Mouse (Mus musculus): ENCODE data around the gene Kcnip1. TPM values are rescaled to one million over a fixed set of nuclear protein-coding genes. Genes with fewer than 3 reads are reported as not detected.
A peak's percentile ranks its signal among the peaks of the same experiment; 100 is the strongest.

Kcnip1 gene
- total RNA-seq, 4 experiments from 2014 or later: 2.9 to 8.4 (median 5.9) TPM

DNA sequence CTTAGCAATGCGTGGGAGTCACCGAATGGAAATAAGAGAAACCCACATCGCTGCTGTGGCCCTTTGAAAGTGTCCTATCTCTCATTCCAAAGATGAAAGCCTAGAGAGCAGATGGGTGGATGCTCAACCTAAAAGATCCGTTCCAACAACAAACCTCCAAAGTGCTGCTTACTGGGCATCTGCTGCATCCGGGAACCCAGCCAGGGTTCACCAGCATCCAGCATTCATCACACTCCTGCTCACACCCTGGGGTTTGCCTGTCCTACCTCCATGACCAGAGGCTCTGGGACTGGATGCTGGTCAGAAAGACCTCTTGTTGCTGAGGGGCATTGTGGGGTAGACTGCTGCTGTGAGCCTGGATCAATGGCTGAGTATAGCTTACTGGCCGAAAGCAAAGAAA lies 241.4 kb downstream of the Kcnip1 start:
- DNase-seq: no peak

DNA sequence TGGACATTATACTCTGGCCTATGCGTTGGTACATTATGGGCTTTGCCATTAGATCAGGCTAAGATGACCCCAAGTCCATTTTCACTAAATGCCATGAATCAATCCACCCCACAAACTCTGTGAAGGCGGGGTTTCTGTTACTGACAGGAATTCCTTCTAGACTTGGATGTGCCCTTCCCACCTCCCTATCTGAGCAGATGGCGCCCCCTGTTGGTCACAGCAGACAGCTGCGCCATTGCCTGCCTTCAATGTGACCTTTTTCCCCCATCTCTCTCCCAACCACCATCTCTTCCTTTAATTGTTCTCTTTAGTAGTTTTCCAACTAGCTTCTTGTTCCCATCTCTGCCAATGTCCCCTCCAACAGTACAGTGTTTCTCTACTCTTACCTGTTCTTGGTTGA lies 243.0 kb downstream of the Kcnip1 start:
- DNase-seq: no peak

DNA sequence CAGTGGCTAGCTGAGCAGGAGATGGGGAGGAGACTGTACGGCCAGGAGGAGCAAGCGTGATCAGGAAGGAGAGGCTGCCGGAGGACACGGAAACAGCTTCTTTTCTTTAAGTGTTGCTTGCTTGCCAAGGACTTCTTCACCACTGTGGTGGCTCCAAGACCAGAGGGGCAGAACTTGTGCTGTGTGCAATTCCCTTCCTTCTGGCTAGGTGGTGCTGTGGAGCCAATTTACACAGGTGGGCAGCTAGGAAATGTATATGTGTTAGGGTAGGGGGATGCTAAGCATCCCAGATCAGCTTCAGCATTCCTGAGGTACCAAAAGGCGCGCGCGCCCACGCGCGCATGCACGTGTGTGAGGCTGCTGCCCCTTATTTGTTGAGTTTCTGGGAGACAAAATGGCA lies 243.5 kb downstream of the Kcnip1 start:
- DNase-seq: no peak

DNA sequence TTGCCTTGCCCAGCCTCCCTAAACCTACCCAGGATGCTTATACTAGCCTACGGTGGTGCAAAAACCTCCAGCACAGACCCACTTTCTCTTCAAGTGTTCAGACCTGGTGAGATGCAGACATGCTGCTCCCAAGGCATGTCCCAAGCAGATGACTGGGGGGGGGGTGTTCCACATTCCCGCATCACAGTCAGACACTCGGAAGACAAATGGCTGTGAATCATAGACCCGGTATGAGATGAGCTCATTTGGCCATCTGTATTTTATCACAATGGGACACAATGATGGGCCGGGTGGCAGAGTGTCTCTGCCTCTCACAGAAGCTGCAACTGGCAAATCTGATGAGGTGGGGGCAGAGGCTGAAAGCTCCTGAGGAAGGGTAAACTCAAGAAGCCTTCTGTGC lies 244.2 kb downstream of the Kcnip1 start:
- DNase-seq: no peak

DNA sequence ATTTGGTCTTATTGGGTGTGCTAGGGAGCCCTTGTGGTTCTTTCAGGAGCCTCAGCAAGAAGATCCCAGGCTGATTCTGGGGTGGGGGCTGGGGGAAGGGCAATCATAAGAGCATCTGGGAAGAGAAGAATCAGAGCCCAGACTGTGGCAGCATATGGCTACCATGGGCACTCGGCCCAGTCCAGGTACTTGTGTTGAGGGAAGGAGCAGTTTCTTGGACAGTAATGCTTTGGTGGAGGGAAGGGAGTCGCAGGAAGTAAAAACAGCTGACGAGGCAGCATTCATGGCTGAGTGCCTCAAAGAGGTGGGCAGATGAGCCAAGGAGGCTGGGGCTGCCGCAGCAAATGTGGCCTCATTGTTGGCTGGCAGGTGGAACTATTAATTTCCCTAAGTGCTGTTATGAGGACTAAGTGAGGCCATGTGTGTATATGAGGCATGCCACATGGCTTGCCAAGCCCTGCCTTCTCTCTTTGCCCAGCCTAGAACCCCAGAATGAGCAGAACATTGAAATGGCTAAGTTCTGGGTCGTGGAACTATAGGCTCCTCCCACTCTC lies 245.5 kb downstream of the Kcnip1 start:
- DNase-seq: no peak

DNA sequence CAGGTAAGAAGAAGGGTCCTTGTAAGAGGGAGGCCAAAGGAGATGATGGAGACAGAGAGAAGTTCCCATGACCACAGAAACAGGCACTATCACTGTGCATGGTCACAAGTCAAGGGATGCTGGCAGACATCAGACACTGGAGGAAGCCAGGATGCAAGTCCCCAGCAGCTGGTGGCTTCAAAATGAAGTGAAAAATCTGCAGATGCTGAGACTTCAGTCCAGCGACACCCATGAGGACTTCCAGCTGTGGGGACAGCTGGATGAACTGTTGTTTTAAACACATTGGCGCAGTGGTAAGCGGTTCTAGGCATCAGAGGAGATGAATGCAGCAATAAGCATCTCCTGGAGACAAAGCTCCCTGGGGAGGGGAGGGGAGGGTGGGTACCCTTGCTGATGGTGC lies 246.6 kb downstream of the Kcnip1 start:
- no peak for DNase-seq

DNA sequence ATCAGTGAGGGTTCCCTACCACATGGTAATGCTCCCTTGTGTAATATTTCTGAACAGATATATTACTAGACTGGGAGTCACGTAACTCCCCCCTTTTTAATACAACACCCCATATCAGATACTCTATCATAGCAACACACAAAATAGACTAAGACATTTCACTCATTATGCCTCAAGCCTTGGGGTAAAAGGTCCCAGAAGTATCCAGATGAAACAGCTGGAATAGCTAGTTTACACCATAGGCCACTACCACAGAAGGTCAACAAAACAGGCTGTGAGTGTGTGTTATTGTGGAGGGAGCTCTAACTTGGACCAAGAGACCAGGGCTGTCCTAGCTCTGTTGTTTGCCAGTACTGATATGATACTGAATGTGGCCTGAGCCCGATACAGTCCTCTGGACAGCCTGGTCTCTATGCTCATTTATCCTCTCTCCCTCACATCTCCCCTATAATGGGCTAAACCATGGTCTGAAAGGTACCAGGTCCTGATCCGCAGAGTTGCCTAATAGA lies 247.1 kb downstream of the Kcnip1 start:
- no peak for DNase-seq

DNA sequence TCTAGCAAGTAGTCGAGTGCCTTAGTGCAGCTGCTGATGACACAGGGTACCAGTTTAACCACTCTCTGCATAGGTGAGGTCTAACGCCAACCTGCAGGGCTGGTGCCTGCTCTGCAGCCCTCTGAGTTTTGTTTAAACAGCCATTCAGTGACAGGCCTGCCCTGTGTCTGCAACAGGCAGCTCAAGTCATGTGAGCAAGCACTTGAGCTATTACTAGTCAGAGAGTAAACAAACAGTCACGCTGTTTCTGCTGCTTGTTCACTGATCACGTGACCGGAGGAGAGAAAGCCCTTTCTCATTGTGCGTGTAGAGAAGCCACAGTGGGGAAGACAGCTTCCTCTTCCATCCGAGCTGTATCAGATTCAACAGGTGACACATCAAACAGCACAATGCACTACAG lies 248.5 kb downstream of the Kcnip1 start:
- DNase-seq: no peak

DNA sequence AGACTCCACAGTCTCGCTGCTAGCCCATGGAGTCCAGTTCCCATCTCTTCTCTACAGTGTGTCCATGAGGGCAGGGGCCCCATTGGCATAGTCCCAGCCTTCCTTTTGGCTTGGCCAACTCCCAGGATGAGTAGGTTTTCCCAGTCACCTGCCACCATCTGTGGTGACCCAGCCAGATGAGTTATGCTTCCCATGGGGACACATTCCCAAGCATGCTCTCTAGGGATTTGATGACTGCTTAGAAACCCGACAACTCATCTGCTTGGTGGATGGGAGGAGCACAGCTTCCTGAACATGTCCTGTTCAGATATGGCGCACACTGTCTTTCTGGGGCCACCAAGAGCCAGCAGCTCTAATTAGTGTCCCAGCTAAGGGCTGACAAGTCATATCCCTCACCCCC lies 252.8 kb downstream of the Kcnip1 start:
- DNase-seq: no peak

DNA sequence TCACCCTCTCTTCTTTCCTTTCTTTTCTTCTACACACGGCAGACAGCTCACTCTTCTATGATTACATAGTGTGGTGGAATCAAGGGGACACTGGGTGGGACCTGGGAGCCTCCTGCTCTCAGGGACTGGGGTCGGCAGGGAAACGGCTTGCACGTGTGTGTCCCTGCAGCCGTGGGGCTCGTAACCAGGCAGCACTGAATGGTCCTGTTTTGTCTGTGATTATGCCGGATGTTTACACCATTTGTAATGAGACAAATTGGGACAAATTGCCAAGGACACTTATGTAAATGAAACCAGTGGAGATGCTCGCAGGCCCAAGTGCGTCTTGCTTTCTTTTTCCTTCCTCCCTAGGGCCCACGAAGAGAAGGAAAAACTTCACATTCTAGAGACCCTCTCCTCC lies 256.5 kb downstream of the Kcnip1 start:
- DNase-seq: no peak

DNA sequence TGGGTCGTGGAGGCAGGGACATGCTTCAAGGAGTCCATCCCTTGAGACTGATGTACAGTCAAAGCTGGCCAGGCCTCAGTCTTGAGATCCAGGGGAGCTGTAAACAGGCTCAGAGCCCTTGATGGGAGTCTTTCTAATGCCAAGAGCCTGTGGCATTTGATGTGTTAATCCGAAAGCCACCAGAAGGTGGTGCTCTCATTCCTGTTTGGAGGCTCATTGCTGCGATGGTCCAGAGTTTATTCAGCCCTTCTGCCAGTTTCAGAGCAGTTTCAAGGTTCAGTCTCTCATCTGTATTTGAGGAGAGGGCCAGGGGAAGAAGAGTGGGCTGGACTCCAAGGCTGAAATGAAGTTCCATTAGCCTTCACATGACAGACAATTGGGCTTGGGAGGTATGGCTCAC lies 259.7 kb downstream of the Kcnip1 start:
- peak; percentile 19 for DNase-seq

DNA sequence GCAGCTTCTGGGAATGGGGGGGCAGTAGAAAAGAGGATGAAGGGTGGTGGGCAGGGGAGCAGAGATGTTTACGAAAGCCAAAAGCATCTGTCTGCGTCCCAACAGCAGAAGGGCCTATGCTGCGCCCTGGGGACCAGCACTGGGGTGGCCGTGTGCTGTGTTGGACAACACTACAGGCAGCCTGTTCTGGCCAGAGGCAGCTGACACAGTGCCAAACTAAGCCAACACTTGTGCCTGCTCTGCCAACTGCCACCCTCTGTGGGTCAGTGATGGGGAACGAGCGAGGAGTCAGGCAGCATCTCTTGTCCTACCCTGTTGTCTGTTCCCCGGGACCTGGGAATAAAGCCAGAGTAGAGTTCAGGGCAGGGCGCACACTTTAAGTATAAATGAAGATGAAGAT lies 260.6 kb downstream of the Kcnip1 start:
- no peak for DNase-seq

DNA sequence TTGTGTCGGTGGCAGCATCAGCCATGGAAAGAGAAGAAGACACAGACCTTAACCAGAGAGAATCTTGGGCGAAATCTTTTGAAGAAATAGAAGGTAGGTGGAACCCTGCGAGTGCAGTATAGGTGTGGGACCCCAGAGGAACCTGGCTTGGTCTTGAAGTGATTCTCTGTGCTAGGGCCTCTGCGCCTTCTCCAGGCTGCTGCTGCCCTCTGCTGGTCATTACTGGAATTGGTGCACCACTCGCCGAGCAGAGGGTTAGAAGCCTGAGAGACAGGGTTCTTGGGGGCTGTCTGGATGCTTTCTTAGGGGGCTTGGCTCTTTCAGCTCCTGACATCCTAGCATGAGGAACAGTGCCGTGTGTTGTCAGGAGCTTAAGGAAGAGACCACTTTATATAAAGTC lies 271.7 kb downstream of the Kcnip1 start:
- peak; percentile 10 for DNase-seq

DNA sequence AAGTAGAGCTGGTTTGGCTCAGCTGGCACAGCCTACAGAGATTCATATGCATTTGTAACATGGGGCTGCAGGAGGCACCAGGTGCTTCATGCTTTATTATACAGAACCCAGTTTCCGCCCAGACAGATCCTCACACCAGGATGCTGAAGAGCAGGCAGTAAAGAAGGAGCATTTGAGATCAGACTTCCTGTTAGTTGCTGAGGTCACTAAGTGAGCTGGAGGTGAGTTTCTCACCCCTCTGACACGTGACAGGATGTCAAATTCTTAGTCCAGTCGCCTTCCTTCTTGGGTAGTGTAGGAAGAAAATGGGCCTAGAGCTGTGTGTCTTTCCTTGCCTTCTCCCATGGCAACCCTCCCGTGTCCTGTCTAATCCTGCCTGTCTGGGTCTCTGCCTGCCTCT lies 286.2 kb downstream of the Kcnip1 start:
- no peak for DNase-seq

DNA sequence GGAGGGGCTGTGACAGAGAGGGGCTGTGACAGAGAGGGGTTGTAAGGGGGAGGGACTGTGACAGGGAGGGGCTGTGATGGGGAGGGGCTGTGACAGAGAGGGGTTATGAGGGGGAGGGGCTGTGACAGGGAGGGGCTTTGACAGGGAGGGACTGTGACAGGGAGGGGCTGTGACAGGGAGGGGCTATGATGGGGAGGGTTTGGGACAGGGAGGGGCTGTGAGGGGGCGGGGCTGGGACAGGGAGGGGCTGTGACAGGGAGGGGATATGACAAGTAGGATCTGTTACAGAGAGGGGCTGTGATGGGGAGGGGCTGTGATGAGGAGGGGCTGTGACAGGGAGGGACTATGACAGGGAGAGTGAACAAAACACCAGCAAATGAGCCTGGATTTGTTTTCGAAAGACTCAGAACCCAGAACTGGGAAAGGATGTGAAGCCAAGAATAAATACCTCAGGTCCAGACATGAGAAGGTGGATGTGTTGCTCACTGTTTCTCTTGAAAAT lies 290.9 kb downstream of the Kcnip1 start:
- DNase-seq: no peak

DNA sequence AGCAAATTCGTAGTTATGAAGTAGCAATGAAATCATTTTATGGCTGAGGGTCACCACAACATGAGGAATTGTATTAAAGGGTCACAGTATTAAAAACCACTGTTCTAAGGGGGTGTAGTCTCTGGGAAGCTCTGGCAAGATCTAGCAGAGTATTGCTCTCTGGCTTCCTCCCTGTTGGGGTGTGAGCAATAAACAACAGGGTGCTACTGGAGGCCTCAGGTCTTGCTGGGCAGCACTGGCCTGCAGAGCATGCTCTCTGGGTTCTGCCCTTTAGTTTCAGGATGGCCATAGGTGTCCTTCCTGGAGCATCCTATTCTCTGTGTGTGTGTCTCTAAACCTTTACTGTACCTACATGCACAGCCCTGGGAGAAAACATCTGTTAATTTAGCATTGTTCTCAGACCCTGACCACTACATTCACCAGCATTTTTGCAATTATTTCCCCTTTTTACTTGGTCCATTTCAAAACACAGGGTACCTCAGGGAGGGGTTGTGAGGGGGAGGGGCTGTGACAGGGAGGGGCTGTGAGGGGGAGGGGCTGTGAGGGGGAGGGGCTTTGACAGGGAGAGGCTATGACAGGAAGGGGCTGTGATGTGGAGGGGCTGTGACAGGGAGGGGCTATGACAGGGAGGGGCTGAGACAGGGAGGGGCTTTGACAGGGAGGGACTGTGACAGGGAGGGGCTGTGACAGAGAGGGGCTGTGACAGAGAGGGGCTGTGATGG lies 291.6 kb downstream of the Kcnip1 start:
- no peak for DNase-seq

DNA sequence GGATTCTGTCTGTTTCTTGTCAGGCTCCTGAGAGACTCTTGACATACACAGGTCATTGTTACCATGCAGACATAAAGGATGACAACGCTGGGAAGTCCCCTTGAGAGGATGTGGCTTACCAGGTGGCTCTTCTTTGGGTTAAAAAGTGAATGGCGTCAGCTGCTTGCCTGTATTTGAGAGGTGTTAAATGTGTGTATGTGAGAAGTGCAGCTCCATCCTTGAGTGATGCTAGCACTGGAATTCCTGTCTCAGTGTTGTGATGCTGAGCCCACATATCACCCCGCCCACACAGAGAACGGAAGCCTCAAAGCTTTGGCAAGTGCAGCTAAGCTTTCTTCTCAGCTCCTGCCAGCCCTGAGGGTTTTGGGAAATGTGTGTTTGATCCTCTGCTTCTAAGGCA lies 292.2 kb downstream of the Kcnip1 start:
- DNase-seq: no peak

DNA sequence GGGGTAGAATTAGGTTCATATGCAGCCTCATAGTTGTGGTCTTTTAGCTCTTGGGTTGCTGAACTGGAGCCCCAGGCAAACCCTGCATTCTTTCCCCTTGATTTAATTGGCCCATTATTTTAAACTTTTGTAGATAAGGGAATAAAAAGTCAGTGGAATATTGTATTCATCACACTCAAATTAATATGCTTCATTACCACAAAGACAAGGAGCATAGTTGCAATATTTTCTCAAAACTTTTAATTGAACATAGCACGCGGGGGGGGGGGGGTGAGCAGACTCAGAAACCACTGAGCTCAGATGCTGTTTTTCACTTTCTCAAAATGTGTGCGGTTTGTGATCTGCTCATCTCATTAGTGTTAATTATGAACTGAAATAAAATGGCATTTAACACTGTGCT lies 302.8 kb downstream of the Kcnip1 start:
- DNase-seq: no peak

DNA sequence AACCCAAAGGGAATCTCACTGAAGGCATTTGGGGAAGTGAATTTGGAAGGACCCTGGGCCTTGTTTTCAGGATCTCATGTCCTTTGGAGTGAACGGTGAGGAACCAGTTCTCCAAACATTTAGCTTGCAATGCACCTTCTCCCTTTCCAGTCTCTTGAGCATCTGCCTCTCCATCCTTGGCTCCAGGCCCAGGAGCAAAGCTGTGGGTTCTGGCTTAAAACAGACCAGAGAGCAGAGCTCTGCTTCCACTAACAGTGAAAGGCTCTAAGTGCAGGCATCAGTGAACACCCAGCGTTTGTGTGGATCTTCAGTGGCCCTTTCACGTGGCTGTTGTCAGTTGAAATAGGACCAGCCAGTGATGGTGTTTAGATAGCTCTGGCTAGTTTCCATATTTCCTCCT lies 307.0 kb downstream of the Kcnip1 start:
- no peak for DNase-seq

DNA sequence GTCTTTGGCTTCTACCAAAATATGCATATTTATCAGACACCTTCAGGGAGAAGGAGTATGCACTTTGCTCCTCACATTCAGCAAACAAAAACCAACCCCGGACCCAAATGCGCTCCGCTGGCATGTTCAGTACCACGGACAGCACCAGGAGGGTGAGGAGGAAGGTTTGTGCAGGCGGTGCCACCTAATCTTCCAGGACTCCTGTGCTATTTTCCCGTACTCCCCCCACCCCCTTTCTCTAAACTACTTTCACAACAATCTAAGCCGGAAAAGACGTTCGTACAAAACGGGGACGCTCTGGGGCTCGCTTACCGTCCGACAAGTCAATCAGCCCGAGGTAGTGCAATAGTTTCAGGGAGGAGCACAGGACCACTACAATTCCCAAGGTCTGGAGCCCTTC lies 312.8 kb downstream of the Kcnip1 start:
- no peak for DNase-seq

DNA sequence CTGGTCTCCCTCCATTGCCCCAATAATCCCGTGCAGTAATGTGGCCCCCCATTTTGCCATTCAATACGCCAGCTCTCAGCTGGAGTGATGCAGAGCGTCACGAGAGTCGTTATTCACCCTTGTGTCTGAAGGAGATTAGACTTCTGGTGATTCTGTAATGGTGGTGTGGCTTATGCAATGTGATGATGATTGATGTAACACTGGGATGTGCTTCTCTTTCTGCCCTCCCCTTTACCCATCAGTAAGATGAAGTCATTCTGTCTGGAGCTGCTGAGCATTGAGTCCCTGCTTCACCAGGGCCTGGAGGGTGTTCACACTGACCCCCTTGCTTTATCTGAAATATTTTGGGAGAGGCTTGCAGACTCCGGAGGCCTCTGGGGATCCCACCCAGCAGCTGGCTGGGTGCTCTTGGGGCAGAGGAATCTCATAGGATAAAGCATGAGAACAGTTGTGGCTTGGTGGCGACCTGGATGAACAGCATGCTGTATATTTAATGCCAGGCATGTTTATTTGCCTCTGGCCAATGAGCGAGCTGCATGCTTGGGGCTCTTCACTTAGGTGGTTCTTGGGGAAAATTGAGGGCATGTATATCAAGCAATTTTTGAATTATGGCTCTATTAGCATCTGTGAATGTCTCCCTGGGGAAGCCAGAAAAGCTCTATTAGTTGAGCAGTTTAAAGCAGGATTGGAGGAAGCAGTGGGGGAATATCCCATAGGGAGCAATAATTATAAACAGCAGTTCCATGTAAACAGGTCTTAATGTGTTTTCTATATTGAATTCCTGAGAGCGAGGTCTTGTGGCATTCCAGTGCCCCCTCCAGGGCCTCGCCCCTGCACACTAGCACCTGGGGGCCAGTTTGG lies 322.6 kb downstream of the Kcnip1 start:
- DNase-seq: no peak

DNA sequence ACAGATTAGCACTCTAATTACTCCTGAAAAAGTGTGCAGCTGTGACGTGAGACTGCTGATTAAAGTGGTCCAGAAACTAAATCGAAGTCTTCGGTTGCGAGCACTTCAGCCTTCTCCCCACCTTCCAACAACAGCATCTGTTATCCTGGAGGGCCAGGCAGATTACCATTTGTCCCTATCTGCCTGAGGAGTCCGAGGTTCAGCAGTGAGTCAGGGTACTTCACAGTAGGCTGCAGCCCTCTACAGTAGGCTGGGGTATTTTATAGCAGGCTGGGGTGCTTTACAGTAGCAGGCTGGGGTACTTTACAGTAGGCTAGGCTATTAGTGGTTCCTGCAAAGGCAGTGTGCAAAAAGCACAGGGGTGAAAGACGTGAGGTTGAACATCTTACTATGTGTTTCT lies 324.6 kb downstream of the Kcnip1 start:
- no peak for DNase-seq

DNA sequence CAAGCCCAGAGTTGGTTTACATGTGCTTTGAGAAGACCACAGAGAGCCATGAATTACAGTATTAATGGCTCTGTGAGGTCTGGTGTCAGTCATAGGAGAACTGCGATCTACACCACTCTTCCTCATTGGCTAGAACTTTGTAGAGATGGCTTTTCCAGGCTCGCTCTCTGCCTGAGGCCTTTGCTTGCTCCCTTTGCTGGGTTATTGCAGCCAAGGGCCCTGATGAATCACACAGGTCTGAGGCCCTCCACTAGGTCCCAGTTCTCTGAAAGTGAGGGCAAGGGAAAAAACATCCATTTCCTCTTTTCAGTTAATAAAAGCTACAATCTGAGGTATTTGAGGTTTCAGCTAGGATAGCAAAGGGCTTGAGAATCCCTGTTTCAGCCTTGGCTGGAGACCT lies 329.4 kb downstream of the Kcnip1 start:
- DNase-seq: no peak

Measured in adrenal gland, adult 8-10 months (tissue).